Mouse (Mus musculus) cortical plate, adult 2 months (tissue): ENCODE data around the gene Syde2.

Source experiments
- CTCF ChIP-seq: fragments of 200-500 bp; IDR thresholded peaks from 2 replicates; pipeline ENCODE4 v1.5.1; 2011; ENCODE audit warnings: mild to moderate bottlenecking, control low read depth, low read length; ENCODE audit not compliant: insufficient read depth; ENCODE audit errors: extremely low read depth
- POLR2A ChIP-seq: fragments of 200-500 bp; IDR thresholded peaks from 2 replicates; pipeline ENCODE4 v1.6.1; 2011; ENCODE audit warnings: mild to moderate bottlenecking, low read length, control low read depth; ENCODE audit not compliant: insufficient read depth; ENCODE audit errors: extremely low read depth

- TF ChIP-seq CTCF = no peak
- no peak for TF ChIP-seq POLR2A
Measured at GRCm38 (mm10) chr3:146046076-146046475, 58.4 kb downstream of the Syde2 start.
